Mouse (Mus musculus) ZHBTc4 (cell line): ENCODE data around the gene Usp50.

Source experiments
- DNase-seq: peaks from one replicate; pipeline ENCODE4 v3.0.0-alpha.2; 2011; ENCODE audit warnings: low read depth, low spot score

Gene Usp50

DNA sequence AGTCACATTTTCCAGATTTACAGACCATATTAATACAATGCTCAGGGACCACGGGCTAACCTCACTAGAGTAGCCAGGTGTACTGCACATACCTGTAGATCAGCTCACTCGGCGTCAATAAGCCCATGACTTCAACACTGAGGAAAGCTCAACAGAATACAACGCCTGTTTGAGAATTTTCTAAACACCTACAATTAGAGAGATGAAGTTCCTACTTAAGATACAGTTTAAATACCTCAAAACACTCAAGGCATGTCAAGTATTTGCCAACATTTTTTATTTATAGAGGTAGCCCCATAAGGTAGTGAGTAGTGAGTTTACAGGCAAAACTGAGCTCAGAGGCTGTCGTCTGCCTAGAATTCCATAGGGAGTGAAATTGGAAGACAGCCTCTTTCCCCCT, 39.9 kb downstream of the Usp50 start:
- no peak for DNase-seq

- DNase-seq = no peak
Observed at GRCm38 (mm10) chr2:126740314-126740713, 43.0 kb downstream of the Usp50 start.

- DNase-seq = no peak
Observed at GRCm38 (mm10) chr2:126735339-126736073, 47.8 kb downstream of the Usp50 start.

- DNase-seq = no peak
Observed at GRCm38 (mm10) chr2:126730502-126730901, 52.8 kb downstream of the Usp50 start.

GRCm38 (mm10) chr2:126729207-126729606, 54.1 kb downstream of the Usp50 start:
- no peak for DNase-seq

DNA sequence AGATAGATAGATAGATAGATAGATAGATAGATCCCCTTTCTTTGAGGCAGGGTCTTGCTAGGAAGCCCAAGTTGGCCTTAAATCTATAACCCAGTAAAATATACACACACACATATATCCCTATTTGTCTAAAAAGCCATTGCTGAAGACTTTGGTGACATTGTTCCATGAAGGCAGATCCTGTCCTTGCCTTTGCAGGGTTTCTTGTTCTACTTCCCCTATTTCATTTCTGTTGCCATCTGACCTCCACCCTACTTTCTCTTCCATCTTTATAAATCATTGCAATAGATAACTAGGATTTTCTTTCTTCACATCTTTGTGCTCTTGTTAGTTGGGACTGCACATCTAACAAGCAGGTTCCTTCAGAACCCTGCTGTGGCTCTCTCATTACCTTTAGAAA, 70.3 kb downstream of the Usp50 start:
- DNase-seq = no peak

DNA sequence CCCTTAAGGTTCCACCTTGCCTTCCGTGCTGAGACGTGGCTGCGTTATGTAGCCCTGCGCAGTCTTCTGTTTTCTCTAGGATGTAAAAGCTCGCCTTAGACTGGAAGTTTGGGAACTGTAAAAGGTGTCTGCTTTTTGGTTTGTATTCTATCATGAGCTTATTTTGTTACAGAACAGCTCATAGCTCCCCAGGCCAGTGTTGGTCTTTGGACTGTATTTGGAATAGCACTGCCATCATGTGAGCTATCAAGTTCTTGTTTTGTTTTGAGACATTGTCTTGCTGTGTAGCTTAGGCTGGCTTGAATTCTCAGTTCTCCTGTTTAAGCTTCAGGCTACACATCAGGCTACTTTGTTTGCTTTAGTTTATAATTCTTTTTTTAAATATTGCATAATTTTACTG, 70.7 kb downstream of the Usp50 start:
- DNase-seq = no peak

GRCm38 (mm10) chr2:126708361-126708760, 74.9 kb downstream of the Usp50 start:
- no peak for DNase-seq

- DNase-seq = no peak
Observed at GRCm38 (mm10) chr2:126707438-126707779, 75.9 kb downstream of the Usp50 start.

GRCm38 (mm10) chr2:126706759-126707437, 76.4 kb downstream of the Usp50 start, which contains the start of gene Usp8:
Gene Usp8 (plus strand): TSS chr2:126707328.
- peak; percentile 99 for DNase-seq

- no peak for DNase-seq
Observed at GRCm38 (mm10) chr2:126695285-126695684, 88.0 kb downstream of the Usp50 start.

DNA sequence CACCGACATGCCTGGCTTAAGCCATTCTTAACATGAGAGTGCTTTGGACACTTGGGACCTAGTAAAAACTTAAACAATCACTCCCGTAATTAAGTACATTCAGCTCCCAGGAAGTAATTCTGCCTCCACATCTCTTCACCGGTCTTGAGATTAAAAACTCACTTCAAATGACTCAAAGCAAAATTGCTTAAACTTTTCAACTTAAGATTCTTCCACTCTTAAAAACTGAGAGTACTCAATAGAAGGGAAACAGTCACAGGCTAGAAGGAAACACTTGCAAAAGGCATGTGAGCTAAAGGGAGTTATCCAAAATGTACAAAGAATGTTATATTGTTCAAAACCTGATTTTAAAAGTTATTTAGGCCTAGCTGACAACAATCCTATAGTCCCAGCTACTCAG, 92.0 kb downstream of the Usp50 start:
- DNase-seq = no peak

- DNase-seq = no peak
Observed at GRCm38 (mm10) chr2:126682937-126683336, 100.3 kb downstream of the Usp50 start.

- DNase-seq = no peak
Observed at GRCm38 (mm10) chr2:126682333-126682732, 100.9 kb downstream of the Usp50 start.

DNA sequence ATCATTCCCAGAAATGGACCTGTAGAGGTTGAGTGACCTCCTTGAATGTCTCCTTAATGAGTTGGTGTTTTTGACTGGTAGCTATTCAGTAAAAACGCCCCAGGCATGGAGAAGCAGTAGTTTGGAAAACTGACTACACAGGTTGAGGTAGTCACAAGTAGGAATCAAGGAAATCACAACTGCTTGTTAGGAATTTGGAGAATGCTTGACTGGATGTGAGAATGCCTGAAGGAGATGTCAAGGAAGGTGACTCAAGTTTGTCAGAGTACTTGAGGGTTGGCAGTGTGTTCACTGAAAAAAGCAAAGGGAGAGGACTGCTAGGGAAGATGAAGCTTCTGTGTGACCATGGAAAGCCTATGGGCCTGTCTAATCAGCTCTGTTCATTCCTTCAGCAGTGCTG, 105.9 kb downstream of the Usp50 start:
- peak; percentile 58 for DNase-seq

DNA sequence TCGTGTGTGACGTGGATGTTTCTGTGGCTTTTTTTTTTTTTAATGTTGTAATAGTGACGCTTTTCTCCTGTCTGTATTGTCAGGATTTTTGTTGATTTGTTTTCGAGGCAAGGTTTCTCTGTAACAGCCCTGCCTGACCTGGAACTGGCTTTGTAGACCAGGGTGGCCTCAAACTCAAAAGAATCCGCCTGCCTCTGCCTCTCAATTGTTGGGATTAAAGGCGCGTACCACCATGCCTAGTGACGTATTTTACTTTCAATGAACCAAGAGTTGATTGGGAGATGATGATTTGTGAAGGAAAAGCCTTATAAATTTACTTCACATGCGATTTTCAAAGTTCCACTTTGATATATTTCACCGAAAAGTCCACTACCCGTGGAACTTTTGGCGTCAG, 107.2 kb downstream of the Usp50 start, which contains the start of gene Gabpb1:
Gene Gabpb1 (minus strand): TSS at position 216 of the 394 bp plus-strand sequence.
- DNase-seq = no peak

DNA sequence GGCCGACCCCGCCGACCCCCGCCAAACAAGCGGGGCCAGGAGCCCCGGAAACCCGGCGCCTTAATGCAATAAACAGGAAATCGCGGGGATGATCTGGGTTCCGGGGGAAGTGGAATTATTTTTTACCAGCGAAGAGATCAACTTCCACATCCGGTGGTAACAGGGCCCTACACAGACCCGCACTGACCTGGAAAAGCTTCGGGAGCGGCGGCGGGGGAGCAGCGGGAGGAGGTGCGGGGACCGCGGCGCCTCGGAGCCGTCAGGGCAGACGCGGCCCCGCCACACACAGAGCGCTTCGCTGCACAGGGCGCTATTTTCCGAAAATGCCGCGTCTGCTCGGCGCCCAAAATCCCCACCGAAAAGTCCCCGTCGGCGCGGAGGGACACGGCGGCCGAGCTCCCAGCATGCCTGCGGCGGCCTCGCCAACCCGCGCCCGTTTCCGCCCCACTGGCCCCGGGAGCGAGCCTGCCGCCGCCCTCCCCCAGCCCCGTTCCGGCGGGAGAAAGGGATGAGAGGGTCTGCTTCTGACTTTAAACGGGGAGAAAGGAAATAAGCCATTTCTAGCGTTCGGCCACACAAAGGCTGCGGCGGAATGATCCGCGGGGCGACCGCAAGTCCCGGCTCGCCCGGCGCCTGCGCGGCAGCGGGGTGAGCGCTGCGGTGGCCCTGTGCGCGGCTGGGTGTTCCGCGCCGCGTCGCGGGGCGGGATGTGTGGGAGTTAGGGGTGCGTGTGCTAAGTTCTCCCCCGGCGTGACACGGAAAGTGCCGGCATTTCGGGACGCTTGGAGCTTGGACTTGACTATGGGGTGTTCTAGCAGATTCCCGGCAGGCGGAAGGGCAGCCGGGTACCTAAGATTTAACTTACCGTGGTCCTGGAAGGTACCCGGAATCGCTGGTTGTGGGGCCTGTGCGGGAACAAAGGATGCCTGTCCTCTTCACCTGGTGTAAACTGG, 107.8 kb downstream of the Usp50 start:
- peak; percentile 95 for DNase-seq

GRCm38 (mm10) chr2:126674441-126675168, 108.7 kb downstream of the Usp50 start:
- peak; percentile 69 for DNase-seq

- DNase-seq = no peak
Observed at GRCm38 (mm10) chr2:126673317-126674242, 109.7 kb downstream of the Usp50 start.

GRCm38 (mm10) chr2:126668621-126669252, 114.5 kb downstream of the Usp50 start:
- no peak for DNase-seq
